Mouse (Mus musculus): ENCODE measurements around the gene Ppp2r5c.

Gene Ppp2r5c

DNA sequence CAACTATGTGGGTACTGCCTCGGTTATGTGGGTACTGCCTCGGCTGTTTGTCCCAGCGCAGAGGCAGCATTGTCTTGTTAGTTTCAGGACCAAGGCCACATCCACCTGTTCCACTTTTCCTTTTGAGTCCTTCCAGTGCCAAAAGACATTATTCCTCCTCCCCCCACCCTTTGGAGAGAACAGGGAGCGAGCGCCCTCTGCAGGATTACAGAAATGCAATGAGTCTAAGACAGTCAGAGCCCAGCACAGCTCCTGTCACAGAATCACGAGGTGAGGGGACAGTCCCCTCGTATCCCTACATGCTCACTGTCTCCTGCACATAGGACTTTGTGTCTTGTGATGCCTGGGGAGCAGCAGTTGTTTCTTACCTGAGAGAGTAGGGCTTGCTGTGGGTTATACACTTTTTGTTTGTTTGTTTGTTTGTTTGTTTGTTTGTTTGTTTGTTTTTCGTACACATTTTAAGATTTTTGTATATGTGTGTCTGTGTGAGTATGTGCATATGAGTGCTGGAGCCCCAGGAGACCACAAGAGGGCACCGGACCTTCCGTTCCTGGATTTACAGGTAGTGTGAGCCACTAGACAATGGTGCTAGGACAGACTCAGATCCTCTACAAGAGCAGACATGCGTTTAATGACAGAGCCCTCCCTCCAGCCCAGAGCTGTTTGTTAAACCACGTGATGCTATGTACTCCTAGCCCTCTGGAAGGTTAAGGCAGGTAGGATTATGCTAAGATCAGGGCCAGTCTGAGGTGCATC, 43.2 kb downstream of the Ppp2r5c start:
- no peak for DNase-seq

DNA sequence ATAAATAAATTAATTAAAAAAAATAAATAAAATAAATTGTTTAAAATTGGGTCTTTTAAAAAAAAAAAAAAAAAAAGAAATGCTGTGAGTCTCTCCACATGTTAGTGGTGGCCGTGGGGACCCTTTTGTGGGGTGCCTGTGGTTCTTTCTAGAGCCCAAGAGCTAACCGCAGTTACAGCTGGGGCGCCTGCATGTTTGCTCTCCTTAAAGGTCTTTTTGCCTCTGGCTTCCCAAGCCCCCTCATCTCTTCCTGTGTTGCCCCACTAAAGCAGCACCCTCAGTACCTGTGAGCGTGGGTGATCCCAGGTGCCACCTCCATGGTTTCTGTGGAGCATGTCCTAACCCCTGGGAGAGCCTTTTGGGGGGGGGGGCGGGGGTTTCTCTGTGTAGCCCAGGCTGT, 45.5 kb downstream of the Ppp2r5c start:
- no peak for DNase-seq

DNA sequence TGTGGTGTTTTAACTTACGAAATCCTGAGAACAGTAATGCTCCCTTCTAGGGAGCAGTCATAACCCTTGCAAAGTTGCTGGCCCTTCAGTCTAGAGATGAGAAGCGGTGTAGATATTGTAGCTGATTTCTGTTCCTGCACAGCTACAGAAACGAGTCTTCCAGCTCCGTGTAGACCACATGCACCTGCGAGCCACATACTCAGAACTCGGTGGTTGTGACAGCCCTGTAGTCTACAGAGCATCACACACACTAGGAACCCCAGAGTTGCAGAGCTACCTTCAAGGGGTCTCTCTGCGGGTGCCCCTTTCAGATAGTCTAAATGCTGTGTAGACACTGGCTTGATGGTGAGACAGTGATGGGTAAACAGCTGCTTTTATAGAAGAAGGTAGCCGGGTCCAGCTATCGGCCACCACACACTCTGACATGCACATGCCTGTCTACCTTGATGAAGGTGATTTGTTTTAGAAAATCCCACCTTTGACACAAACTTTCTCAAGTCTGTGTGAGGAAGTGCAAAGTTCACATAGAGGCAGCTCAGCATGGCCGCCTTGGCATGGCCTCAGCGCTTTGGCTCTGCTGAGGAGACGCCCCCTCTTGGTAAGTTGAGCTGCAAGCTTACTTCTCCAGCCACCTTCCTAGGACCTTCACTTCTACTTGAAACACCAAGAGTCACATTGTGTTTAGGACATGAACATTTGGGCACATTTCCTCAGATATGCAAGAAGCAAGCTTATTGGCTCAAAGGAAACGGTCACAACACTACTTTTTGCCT, 46.9 kb downstream of the Ppp2r5c start:
- DNase-seq = no peak

DNA sequence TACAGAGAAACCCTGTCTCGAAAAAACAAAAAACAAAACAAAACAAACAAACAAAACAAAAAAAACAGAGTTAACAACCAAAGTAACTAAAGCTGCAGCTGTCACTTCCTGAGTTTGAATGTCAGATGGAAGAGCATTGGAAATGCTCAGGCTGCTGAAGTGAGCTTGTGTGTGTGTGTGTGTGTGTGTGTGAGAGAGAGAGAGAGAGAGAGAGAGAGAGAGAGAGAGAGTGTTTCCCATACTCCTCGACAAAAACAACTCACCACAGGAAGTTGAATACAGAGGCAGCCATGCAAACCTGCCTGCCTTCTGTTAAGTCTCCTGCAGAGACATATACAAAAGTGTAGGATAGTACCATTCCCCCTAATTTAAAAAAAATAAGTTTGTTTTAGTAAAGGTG, 47.9 kb downstream of the Ppp2r5c start:
- DNase-seq = no peak

DNA sequence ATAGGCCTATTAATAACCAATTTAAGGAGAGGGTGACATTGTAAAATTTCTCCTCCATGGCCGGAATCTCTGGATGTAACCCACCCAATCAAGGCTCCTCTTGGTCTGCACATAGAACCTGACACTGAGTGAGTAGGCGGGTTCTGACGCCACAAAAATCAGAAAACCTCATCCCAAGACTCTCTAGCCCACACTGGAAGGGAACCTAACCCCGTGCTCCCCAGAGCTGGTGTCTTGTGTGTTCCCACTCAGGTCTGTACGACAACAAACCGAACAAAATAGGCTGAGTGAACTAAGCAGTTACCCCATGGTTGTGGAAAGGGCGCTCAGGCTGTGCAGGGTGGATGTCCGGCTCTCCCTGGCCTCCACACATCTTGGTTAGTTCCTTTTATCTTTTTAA, 48.3 kb downstream of the Ppp2r5c start:
- no peak for DNase-seq

DNA sequence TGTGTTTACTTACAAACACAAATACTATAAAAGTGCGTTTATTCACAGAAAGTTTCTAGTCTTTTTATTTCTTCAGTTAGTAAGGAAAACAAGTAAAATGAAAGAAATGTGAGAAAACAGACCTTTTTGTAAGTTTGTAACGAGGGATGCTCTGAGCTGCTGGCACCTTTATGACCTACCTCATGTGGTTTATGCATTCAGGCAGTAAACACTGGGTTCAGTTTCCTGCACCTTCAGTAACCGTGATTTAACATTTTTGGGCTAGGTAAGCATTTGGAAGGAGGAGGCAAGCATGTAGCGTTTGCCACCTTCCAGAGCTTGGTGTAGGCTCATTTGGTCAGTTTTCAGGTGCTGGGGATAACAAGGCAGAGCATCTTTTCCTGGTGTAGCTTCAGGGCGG, 49.1 kb downstream of the Ppp2r5c start:
- DNase-seq = no peak

DNA sequence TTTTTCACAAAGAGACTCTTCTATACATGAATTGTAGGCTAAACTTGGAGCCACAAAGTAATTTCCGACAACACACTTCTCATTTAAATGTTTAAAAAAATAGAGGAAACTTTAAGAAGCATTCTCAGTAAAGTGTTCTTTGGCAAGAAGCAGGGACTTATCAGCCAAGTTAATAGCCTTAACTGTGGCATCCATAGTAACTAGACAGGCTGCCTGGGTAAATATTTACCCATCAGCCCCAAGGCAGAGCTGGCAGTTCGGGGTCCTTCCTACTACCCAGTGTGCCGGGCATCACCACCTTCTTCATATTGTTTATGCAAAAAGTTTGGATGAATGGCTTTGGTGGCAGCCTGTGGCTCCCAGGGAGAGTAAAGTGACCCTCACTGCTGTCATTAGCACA, 50.1 kb downstream of the Ppp2r5c start:
- peak; percentile 42 for DNase-seq

DNA sequence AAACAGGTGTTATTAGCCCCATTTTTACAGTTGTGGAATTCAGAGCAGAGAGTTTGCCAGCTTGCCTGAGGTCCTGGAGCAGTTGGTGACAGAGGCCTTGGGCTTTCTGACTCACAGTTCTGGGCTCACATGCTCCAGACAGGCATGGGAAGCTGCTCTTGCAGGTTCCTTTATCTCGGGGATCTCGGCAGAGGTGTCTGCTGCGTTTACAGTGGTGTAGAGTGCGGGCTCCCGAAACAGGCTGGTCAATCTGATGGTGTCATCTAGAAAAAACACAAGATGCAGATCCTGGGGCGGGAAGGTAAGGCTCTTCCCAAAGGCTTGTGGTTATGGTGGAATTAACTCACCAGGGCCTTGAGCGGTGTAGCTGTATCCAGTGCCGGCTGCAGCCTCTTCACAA, 50.6 kb downstream of the Ppp2r5c start:
- no peak for DNase-seq

DNA sequence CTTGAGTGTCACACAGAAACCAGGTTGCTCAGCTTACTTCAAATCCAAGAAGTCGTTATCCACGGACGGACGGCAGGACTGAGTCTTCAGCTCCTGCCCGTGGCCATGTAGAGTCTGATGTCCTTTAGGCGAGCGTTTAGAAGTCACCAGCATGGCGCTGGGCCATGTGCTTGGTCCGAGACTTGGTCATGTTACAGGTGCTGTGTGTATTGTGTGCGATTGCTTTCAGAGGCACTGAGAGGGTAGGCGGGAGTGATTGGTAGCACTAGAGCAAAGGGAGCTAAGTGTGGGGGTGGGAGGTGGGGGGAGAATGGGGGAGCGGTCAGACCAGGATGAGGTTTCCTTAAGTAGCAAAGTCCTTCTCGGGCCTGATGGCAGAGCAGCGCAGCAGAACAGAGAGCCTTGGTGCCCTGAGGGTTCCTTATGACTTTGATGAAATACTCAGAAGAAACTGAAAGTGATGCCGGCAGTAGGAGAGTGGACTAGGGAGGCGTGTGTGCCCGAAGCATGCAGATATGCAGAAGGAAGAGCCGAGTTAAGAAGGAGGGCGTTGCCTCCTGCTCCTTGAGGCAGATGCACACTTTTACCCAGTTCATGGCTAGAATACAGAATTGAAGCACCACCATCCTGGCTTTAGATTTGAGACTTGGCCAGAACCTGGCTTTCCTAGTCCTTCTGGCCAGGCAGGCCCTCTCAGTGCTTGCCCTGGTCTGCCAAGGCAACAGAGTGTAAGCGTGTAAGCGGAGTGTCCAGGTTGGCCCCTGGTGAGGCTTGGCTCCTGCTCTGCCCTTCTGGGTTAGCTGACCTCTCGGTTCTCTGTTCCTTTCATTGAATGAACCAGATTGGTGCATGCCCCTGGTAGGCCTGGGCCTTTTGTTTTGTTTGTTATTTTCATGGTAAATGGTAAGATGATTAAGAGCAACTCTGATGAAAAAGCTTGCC, 51.6 kb downstream of the Ppp2r5c start:
- DNase-seq = peak; percentile 26

DNA sequence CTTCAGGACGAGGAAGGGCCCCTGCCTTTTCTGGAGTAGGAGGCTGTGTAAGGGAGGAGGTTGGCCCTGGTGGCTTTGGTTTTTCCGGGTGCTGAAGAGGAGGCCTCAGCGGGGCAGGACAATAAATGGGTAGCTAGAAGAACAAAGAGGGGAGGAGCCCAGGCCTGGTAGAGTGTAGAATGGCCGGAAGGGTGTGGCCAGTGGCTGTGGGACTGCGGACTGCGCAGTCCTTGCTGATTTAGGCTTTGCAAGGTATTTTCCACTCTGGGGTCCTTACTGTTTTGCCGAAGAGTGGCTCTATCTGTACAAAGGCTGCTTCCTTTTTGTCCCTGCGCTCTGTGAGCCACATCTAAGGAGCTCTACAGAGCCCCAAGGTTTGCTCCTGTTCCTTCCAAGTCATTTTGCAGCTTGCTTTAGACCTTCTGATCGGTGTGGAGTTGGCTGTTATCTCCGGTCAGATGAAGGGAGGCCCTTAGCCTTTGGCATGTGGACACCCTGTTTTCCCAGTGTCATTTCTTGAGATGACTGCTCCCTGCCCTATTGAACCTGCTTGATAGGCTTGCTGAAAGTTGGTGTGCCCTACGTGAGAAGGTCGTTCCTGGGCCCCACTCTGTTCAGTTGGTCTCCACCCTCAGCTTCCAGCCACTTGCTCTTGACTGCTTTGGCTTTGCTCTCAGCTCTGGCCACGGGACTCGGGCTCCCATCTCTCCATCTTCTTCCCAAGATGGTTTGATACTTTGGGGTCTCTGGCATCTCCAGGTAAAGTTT, 52.5 kb downstream of the Ppp2r5c start:
- DNase-seq = peak; percentile 55

DNA sequence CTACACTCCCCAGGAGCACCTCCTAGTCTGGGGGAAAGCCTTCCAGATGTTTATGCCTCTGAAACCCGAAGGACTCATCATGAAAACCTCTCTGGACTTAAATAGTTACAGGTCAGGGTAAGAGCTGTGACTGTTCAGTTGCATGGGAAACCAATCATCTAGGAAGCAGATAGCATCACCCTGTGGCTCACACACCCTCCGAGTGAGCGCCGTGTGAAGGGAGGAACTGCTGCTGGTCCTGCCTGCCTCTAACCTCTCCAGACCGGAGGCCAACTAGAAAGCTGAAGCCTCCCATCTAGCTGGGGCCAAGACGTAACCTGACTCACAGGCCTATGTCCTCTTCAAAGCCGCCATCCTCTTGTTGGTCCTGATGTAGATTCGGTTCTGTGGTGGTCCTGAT, 53.2 kb downstream of the Ppp2r5c start:
- no peak for DNase-seq

DNA sequence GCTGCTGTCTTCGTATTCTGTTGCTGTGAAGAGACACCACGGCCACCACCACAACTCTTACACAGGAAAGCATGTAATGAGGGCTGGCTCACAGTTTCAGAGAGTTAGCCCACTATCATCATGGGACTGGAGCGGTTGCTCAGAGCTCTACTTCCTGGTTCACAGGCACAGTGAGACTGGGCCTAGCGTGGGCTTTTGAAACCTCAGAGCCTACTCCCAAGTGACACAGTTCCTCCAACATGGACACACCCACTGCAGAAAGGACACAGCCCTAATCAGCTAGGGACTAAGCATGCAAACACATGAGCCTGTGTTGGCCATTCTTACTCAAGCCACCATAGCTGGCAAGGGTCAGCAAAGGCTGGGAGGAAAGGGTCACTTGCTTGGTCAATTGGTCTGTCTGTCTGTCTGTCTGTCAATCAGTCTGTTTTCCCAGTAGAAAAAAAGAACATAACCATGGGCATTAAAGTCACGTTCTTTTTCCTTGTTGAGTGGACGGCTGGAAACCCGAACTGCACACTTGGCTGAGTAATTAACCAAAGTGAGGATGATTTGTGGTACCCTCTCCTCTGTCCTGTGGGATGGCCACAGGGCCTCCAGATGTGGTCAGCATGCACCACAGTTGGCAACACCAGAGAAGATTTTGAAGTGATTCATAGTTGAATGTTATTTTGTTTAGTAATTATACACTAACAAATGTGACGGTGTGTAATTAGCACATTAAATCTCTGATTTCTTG, 56.7 kb downstream of the Ppp2r5c start:
- DNase-seq = peak; percentile 27

DNA sequence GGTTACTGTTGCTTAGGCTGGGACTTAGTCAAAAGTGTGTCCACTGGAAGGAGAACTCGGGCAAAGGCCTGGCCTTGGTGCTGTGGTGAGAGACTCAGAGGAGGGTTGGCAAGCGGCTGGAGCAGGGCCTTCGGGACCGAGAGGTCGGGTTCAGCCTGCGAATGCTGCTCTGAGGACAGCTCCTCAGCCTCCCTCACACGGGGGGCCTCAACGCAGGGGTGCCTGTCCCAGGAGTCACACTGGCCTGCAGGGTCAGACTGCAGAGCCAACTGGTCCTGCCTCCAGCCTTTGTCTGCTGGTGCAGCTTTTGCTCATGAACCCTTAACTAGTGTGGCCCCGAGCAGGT, 57.2 kb downstream of the Ppp2r5c start:
- no peak for DNase-seq

DNA sequence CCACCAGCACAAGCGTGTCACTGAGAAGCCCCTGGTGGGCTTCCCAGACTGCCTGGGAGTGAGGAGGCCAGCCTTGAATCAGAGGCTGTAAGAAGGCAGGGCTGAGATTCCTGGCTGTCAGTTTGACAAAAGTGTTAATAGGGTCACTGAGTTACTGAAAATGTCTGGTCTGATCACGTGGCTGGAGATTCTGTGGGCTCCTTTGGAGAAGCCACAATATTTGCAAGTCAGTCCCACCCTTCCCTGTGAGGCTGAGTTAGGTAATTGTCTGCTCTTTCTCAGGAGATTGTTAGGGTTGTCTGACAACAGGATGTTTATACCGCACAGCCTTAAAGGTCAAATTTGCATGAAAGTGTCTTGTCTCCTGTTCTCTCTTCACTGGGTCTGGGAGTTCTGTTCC, 57.9 kb downstream of the Ppp2r5c start:
- no peak for DNase-seq

DNA sequence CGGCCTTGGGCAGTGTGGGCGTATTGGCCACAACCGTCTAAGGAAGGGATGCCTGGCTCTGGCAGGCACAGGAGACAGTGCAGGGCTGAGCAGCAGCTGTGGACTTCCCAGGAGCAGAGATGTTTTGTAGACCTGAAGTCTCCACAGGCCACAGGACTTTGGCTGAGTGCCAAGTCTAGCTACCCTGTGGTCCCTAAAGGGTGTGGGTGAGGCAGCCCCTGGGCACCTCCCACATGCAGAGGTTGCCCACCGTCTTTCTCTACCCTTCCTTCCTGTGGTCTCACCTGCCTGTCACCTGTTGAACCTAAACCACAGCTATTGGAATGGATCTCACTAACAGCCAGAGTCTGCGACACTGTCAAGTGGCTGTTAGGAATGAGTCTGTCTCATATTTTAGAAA, 59.1 kb downstream of the Ppp2r5c start:
- DNase-seq = no peak

DNA sequence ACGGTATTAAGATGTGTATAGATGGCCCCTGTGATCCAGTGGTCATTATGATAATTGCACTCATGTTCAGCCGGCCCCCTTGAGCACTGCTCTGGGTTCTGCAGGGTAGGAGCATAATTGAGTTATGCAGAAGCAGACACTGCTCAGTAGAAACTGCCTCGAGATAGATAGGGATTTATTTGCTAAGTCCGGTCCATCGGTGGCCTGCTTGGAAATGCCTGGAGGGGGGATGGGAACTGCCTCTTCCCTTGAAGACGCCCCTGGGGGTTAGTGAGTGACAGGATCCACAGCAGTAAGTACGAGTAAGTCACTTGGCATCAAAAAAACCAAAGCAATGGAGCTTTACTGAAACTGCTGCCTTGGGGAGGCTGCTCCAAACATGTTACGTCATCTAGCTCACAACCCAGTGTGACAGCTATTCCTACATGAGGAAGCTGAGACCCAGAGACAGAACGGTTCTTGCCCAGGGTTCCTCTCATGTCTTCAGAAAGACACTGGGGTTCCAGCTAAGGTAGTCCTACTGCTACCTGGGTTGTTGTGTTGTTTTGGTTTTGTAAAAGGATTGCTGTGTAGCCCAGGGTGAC, 60.9 kb downstream of the Ppp2r5c start:
- no peak for DNase-seq

DNA sequence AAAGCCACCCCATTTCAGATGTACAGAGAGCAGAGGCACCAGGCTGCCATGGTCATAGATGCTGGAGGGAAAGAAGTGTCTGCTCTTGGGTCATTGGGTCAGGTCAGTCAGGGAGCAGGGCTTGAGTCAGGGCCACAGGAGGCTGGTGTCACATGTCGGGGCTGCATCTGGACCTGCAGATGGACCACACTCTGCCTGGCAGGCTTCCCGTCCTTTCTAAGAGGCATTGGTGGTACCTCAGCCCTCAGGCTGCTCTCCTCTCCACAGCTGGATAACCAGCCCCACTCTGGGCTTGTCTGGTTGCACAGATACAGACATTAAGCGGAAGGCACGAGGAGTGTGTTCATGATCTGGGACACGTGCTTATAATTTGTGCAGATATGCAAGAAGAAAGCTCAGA, 61.8 kb downstream of the Ppp2r5c start:
- DNase-seq = no peak

DNA sequence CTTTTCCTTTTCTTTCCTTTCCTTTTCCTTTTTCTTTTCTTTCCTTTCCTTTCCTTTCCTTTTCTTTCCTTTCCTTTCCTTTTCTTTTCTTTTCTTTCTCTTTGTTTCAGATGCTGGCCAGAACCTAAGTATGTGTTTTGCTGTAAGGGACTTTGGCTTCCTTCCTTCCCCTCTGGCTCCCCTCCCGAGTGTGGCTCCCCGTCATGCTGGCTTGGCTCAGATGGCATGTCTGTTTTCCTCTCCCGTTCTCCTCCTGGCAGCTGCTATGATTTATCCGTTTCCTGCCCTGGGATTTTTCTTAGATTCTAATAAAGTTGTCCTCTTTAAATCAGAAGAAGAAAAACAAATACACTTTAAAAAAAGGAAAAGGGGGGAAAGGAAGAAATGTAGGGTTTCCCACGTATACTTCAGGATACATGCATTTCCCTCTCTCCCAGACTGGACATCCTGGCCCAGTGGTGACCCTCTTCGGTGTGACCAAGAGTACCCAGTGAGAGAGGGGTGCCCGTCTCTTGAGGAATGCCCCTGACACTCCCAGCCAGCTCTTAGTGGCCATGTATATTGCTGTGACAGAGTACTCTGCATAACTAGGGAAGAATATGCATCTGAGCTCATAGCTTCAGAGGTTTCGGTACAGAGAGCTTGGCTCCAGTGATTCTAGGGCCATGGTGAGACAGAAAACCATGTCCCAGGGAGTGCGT, 63.4 kb downstream of the Ppp2r5c start:
- peak; percentile 74 for DNase-seq

DNA sequence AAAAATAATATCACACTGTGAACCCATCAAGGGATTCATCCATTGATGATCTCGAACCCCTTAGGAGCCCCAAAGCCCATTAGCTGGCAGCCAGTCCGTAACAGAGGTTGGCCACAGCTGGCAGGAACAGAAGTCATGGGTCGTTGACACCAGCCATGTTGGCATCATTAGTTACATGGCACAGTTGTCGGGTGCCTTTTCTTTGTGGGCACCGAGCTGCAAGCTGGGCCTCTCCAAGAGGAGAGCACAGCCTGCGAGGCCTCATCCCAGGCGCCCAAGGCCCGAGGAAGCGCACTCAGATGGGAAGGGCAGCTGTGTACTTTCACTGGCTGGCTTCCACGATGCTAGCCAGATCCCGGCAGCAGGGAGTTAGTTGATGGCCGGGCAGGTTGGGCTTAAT, 64.3 kb downstream of the Ppp2r5c start:
- DNase-seq = no peak

DNA sequence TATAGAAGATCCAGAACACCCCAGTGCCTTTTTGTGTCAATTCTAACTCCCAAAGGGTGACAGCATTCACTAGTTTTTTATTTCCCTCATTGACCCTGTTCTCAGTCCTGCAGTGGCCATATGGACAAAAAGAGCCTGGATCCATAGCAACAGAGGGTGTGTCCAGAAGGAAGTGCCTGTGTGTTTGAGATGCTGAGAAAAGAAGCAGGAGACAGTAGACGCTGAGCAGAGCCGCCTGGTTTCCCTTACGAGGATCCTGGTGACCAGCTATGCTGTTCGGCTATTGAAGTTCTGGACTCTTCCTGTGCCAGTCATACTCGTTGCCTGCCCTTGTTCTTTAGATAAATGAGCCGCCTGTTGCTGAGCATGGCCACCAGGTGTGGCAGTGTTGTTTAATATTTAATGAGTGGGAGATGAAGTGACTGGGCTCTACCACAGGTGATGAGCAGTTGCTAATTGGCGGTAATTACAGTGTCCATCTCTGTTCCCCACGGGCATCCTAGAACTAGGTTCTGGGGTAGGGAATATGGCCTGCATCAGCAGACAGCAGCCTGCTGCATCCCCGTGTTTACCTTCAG, 65.0 kb downstream of the Ppp2r5c start:
- DNase-seq = no peak

DNA sequence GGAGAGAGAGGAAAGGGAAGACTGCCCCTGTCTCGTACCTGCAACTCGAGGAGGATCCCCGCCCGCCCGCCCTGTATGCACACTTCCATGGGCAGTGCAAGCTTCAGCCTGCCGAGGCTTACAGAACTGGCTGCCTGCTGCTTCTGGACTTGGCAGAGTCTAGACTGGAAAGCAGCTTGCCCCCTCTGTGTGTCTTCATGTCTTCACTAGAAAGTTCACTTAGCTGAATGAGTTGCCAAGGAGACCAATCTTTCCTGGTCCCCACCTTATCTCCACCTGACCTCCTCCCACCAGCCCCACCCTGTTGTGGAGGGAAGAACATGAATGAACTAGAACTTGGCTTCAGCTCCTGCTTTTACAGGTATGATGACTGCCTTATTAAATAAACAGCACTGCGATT, 66.0 kb downstream of the Ppp2r5c start:
- DNase-seq = no peak

Data from kidney, adult 9 months (tissue).